Mouse (Mus musculus): ENCODE data around the gene Slc2a6.

DNA sequence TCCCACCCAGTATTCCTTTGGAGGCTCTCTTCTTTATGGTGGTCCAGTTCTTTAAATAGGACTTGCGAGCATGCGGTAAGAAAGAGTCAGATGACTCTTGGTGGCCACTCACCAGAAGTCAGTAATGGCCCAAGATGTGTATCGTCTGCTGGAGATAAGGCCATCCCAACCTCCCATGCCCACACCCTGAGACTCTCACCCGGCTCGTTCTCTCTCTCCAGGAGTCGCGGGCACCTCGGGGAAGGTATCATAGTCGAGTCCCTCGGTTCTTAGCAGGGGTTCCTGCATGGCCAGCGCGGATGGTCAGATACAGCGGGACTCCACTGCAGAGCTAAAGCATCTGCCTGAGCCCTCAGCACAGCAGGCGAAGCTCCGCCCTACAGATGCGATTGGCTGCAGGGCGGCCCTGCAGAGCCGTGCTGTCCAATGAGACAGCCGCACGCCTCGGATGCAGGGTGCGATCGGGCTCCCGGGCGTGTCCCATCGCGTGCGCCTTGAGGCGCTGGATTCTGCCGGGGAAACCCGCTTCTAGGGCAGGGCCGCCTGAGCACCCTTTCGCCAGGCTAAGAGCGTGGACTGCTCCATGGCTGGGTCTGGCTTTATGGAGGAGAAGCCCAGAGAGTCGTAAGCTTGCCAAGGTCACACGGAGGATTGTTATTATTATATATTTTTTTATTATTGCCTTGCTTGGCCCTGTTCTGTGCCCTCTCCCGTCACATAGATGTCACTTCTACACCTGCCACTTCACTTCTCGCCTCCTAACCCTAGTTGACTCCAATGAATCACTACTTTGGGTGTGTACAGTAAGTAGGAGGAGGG, at the start of gene Slc2a6:
- TF ChIP-seq MAX (IDR thresholded peaks at IDR 0.05) (peak; percentile 72), CTCF (IDR thresholded peaks at IDR 0.05; ENCODE audit: control insufficient read depth, insufficient read depth, insufficient read length) (no peak), MYOD1 (IDR thresholded peaks at IDR 0.05; ENCODE audit: control insufficient read depth, insufficient read length, low read depth) (no peak), FOSL1 (IDR thresholded peaks at IDR 0.05; ENCODE audit: insufficient read depth, low read length, poor library complexity, severe bottlenecking) (no peak), USF1 (IDR thresholded peaks at IDR 0.05; ENCODE audit: low read depth) (no peak)
